Mouse (Mus musculus) liver, adult 2 months (tissue): ENCODE results near the gene Kdm3a. TPM values are rescaled to one million over a fixed set of nuclear protein-coding genes. Genes with fewer than 3 reads are reported as not detected.

Experiments used
- DNase-seq: peaks from one replicate; pipeline ENCODE4 v3.0.0-alpha.2; 2011; ENCODE audit warnings: low read depth, low spot score; ENCODE audit errors: extremely low read depth
- H3K27ac ChIP-seq: fragments of 200-500 bp; replicated peaks from 2 replicates; pipeline ENCODE4 v1.5.1; 2012; ENCODE audit warnings: low read depth, mild to moderate bottlenecking, control low read depth, inconsistent platforms, low read length; ENCODE audit not compliant: insufficient read depth
- H3K27me3 ChIP-seq: fragments of 200-500 bp; 2 replicates; pipeline ENCODE4 v1.6.1; 2012; ENCODE audit warnings: mild to moderate bottlenecking, moderate library complexity, low read length, inconsistent platforms; ENCODE audit not compliant: control insufficient read depth, insufficient read depth
- H3K36me3 ChIP-seq: fragments of 200-500 bp; 2 replicates; pipeline ENCODE4 v1.6.1; 2012; ENCODE audit warnings: low read length, inconsistent platforms; ENCODE audit not compliant: control insufficient read depth, insufficient read depth
- H3K4me1 ChIP-seq: fragments of 200-500 bp; 2 replicates; pipeline ENCODE4 v1.6.1; 2011; ENCODE audit warnings: low read length; ENCODE audit not compliant: control insufficient read depth, insufficient read depth
- H3K4me3 ChIP-seq: fragments of 200-500 bp; 2 replicates; pipeline ENCODE4 v1.5.1; 2011; ENCODE audit warnings: low read depth, mild to moderate bottlenecking, control low read depth, low read length, moderate library complexity; ENCODE audit not compliant: insufficient read depth
- H3K79me2 ChIP-seq: fragments of 200-500 bp; 2 replicates; pipeline ENCODE4 v1.6.1; 2012; ENCODE audit warnings: inconsistent platforms, mild to moderate bottlenecking, low read length, moderate library complexity; ENCODE audit not compliant: control insufficient read depth, insufficient read depth
- H3K9ac ChIP-seq: fragments of 200-500 bp; 2 replicates; pipeline ENCODE4 v1.6.1; 2012; ENCODE audit warnings: low read depth, mild to moderate bottlenecking, control low read depth, inconsistent platforms, low read length
- CTCF ChIP-seq: fragments of 200-500 bp; IDR thresholded peaks from 2 replicates; pipeline ENCODE4 v1.5.1; 2011; ENCODE audit warnings: low read depth, low read length, control low read depth
- POLR2A ChIP-seq: fragments of 200-500 bp; IDR thresholded peaks from 2 replicates; pipeline ENCODE4 v1.6.1; 2011; ENCODE audit warnings: low read length, control low read depth; ENCODE audit not compliant: insufficient read depth; ENCODE audit errors: extremely low read depth
- WGBS: fragments of 180-500 bp; shearing (Covaris S2); methylation state at CpG from one replicate; pipeline ENCODE4 v1.1.7; 2018; 5-methylcytosine and 5-hydroxymethylcytosine counted together
- polyA plus RNA-seq: library from polyadenylated mRNA; depleted of rRNA; stranded (reverse); fragments of >200 nt; gene quantifications from 2 replicates; pipeline ENCODE4 v1.2.3, GENCODE M21; 2012
- total RNA-seq: library from RNA; depleted of rRNA; stranded (reverse); fragments of >200 nt; gene quantifications from 2 replicates; pipeline ENCODE4 v1.2.3, GENCODE M21; 2014

Kdm3a gene
- total and polyA plus RNA-seq, 2 experiments, result 4.0 to 17.6 TPM

DNA sequence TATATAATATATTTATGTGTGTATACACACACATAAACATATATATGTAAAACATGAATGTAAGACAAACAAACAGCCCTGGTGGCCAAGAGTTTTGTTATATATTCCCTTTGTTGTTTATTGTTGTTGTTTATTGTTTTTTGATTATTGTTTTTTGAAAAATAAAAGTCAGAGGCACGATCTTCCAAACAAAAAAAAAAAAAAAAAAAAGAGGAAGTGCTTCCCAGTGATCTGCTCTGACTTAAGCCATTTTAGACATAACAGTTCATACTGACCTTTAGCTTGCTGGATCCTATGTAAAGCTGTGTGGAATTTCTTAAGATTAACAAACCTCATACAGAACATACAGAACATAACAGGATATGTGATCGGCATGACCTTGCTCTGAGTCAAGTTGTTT, 19.1 kb upstream of the Kdm3a start:
- WGBS, result 73% methylated on average over 2 of the region's 2 CpGs
- DNase-seq, result no peak
- no peaks in the 10 kb centered on the region for H3K27me3 ChIP-seq

DNA sequence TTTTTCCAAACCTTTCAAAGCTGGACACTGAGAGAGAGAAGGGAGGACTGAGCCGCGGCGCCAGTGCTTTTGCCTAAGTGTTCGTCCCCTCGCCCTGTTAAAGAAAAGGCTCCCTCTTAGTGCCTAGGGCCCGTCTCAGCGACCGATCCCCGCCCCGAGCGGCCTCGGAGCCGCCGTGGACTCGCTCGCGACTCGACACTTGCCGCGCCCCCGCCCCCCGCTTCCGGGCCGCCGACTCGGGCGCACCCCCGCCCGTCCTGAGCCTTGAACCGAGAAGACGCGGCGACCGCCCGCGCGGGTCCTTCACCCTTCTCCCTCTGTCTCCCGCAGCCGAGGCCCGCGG, 333 bp downstream of the Kdm3a start:
- Histone ChIP-seq H3K27me3 (no peaks in the 10 kb centered on the region), H3K27ac (peak overlapping the region; percentile 81), H3K36me3 (peaks cover 20% of the 10 kb centered on the region), H3K9ac (peak overlapping the region; percentile 96), H3K79me2 (no peaks in the 10 kb centered on the region), H3K4me1 (peaks cover 2% of the 10 kb centered on the region), H3K4me3 (peak overlapping the region; percentile 95)
- WGBS, result under 1% methylated on average over 41 of the region's 41 CpGs
- no peak for TF ChIP-seq POLR2A
- peak; percentile 19 for DNase-seq

More for the DNA sequence above, 19.1 kb upstream of the Kdm3a start:
- H3K79me2 ChIP-seq, result no peaks in the 10 kb centered on the region
- no peak overlapping the region for H3K4me3 ChIP-seq
- TF ChIP-seq POLR2A (no peak), CTCF (no peak)
- H3K36me3 ChIP-seq, result no peaks in the 10 kb centered on the region
- no peak overlapping the region for H3K9ac ChIP-seq
- no peak overlapping the region for H3K27ac ChIP-seq
- no peaks in the 10 kb centered on the region; the same call in 1 of the 2 replicates for H3K4me1 ChIP-seq

GRCm38 (mm10) chr6:71631706-71632461, 906 bp downstream of the Kdm3a start:
- H3K27me3 ChIP-seq, result no peaks in the 10 kb centered on the region
- WGBS, result 4% methylated on average over 42 of the region's 42 CpGs

DNA sequence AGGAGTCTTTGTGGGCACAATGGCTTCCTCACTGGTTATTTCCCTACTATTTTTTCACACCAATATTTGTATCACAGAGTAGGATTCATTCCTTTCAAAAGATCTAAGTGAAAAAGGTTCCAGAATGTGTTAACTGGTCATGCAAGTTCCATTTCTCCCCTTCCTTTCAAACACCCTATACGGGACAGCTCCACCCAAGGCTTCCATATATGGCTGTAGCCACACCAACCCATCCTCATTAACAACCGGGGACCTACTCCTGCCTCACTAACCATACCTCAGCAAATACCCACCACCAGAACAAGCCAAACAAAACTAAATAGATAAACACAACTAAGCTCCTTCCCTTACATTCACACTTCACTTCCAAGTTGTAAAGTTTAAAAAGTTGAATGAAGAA, 1.6 kb downstream of the Kdm3a start:
- no peak for TF ChIP-seq POLR2A
- no peak for TF ChIP-seq CTCF
- no peak for DNase-seq
- peaks cover 8% of the 10 kb centered on the region for H3K4me1 ChIP-seq
- no peak overlapping the region for H3K4me3 ChIP-seq
- H3K79me2 ChIP-seq, result no peaks in the 10 kb centered on the region
- H3K27ac ChIP-seq, result no peak overlapping the region
- 39% methylated on average over 2 of the region's 2 CpGs for WGBS
- peaks cover 25% of the 10 kb centered on the region for H3K36me3 ChIP-seq
- H3K9ac ChIP-seq, result no peak overlapping the region
- no peaks in the 10 kb centered on the region for H3K27me3 ChIP-seq

More at GRCm38 (mm10) chr6:71631706-71632461, 906 bp downstream of the Kdm3a start:
- Histone ChIP-seq H3K36me3 (peaks cover 23% of the 10 kb centered on the region), H3K4me3 (peak overlapping the region; percentile 95), H3K27ac (peak overlapping the region; percentile 81), H3K4me1 (peaks cover 5% of the 10 kb centered on the region), H3K79me2 (no peaks in the 10 kb centered on the region), H3K9ac (peak overlapping the region; percentile 96)
- peak; percentile 36 for DNase-seq
- TF ChIP-seq POLR2A (no peak), CTCF (no peak)

- peaks cover 51% of the 10 kb centered on the region for H3K36me3 ChIP-seq
- no peak for DNase-seq
- H3K79me2 ChIP-seq, result no peaks in the 10 kb centered on the region
- H3K4me1 ChIP-seq, result peaks cover 8% of the 10 kb centered on the region
- H3K27me3 ChIP-seq, result no peaks in the 10 kb centered on the region
- H3K27ac ChIP-seq, result no peak overlapping the region
- TF ChIP-seq CTCF (no peak), POLR2A (no peak)
- H3K4me3 ChIP-seq, result no peak overlapping the region
- no peak overlapping the region for H3K9ac ChIP-seq
These were observed 5.5 kb downstream of the Kdm3a start for GRCm38 (mm10) chr6:71627325-71627724.

GRCm38 (mm10) chr6:71625984-71626383, 6.8 kb downstream of the Kdm3a start:
- 100% methylated on average over 2 of the region's 2 CpGs for WGBS
- no peak for TF ChIP-seq CTCF
- TF ChIP-seq POLR2A, result no peak
- no peak overlapping the region for H3K27ac ChIP-seq
- H3K9ac ChIP-seq, result no peak overlapping the region
- peak; percentile 24 for DNase-seq
- peaks cover 6% of the 10 kb centered on the region; the same call in 1 of the 2 replicates for H3K4me1 ChIP-seq
- no peaks in the 10 kb centered on the region for H3K27me3 ChIP-seq
- H3K4me3 ChIP-seq, result no peak overlapping the region
- H3K79me2 ChIP-seq, result no peaks in the 10 kb centered on the region
- peaks cover 53% of the 10 kb centered on the region for H3K36me3 ChIP-seq
